Mouse (Mus musculus) midbrain, embryonic 12.5 days (tissue): ENCODE measurements at regions not wholly inside any gene's neighbourhood (a gene's known extent, or its start where the extent isn't known, plus 50 kb on each side); places are given as distances from the start of the nearest gene placed in this dataset.

Experiments used
- ATAC-seq: fragments of 200-750 bp; cut with Nextera tagmentation; 2 replicates; pipeline ENCODE4 v1.8.0; 2017; ENCODE audit warnings: low read depth, moderate TSS enrichment, moderate library complexity; ENCODE audit not compliant: low FRiP score
- H3K27ac ChIP-seq: fragments of 300-500 bp; sonication (generic); replicated peaks from 2 replicates; pipeline ENCODE4 v1.5.1; 2016; ENCODE audit warnings: mild to moderate bottlenecking
- H3K27me3 ChIP-seq: fragments of 300-500 bp; sonication (generic); 2 replicates; pipeline ENCODE4 v1.6.1; 2016; ENCODE audit warnings: mild to moderate bottlenecking
- H3K36me3 ChIP-seq: fragments of 300-500 bp; sonication (generic); 2 replicates; pipeline ENCODE4 v1.6.1; 2016
- H3K4me1 ChIP-seq: fragments of 300-500 bp; sonication (generic); 2 replicates; pipeline ENCODE4 v1.6.1; 2016
- H3K4me2 ChIP-seq: fragments of 300-500 bp; sonication (generic); replicated peaks from 2 replicates; pipeline ENCODE4 v1.6.1; 2016; ENCODE audit warnings: mild to moderate bottlenecking, moderate library complexity
- H3K4me3 ChIP-seq: fragments of 300-500 bp; sonication (generic); 2 replicates; pipeline ENCODE4 v1.5.1; 2016; ENCODE audit warnings: mild to moderate bottlenecking
- H3K9ac ChIP-seq: fragments of 300-500 bp; sonication (generic); replicated peaks from 2 replicates; pipeline ENCODE4 v1.6.1; 2016; ENCODE audit warnings: mild to moderate bottlenecking, moderate library complexity
- H3K9me3 ChIP-seq: fragments of 300-500 bp; sonication (generic); 2 replicates; pipeline ENCODE4 v1.6.1; 2016; ENCODE audit warnings: mild to moderate bottlenecking
- WGBS: fragments of 180-500 bp; shearing (Covaris S2); methylation state at CpG from one replicate; pipeline ENCODE4 v1.1.7; 2016; 5-methylcytosine and 5-hydroxymethylcytosine counted together

- Histone ChIP-seq H3K4me2 (no peak overlapping the region), H3K4me1 (peaks cover 7% of the 10 kb centered on the region; the same call in 1 of the 2 replicates), H3K9me3 (no peaks in the 10 kb centered on the region), H3K36me3 (no peaks in the 10 kb centered on the region), H3K9ac (no peak overlapping the region), H3K27ac (0 out of 2 replicates have a peak overlapping the region, but pooled peaks have one; percentile 8), H3K4me3 (no peak overlapping the region), H3K27me3 (0 out of 2 replicates have a peak, but pooled peaks cover 3% of the 10 kb centered on the region)
- peak; percentile 94 for ATAC-seq
- 6% methylated on average over 4 of the region's 4 CpGs for WGBS
These were observed 186.1 kb upstream of the Ctnna2 start for GRCm38 (mm10) chr6:78165615-78166014.
